Mouse (Mus musculus) v-Abl transformed pro-B cells (cell line): ENCODE results near the gene Tmtc1.

Experiments used
- in situ Hi-C, 2 experiments: fragments of 400-800 bp; cut with MboI; formaldehyde crosslinking; loops; one replicate each; pipeline ENCODE4 v1.15.1; 2025; ENCODE audit not compliant: unreplicated experiment in 2 of 2

The Tmtc1 gene

GRCm38 (mm10) chr6:148259979-148260728, 184.0 kb downstream of the Tmtc1 start:
- in situ Hi-C loops: loop anchor here (5.0 to 10.0 kb wide), 3 partner anchors 55 to 185 kb away; partner anchors contain the start of gene Tmtc1 (in 1 of the 2)

DNA sequence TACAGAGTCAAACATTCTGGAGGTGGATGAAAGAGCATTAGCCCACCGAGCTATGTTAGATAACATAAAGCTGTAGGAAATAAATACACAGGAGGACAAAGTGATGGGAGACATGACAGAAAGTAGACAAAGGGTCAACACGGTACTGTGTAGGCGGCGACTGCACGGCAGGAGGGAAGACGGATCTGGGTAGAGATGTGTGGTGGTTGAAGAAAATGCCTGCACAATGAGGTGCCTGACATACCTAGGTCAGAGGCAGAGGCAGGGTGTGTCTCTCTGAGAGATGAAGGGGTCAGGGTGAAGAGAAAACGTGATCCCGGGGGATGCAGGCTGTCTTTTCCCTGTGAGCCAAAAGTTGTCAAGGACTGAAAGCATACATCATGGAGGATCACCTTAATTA, 185.1 kb downstream of the Tmtc1 start:
- in situ Hi-C loops: loop anchor here (5.0 to 10.0 kb wide), 2 partner anchors 73 to 186 kb away; partner anchors contain the start of gene Tmtc1 (in 1 of the 2)

GRCm38 (mm10) chr6:148257805-148258204, 186.4 kb downstream of the Tmtc1 start:
- in situ Hi-C loops: loop anchor here (5.0 to 10.0 kb wide), 2 partner anchors 74 to 187 kb away; partner anchors contain the start of gene Tmtc1 (in 1 of the 2)

GRCm38 (mm10) chr6:148256109-148256508, 188.1 kb downstream of the Tmtc1 start:
- in situ Hi-C loops: loop anchor here (5.0 to 10.0 kb wide), 2 partner anchors 76 to 189 kb away; partner anchors contain the start of gene Tmtc1 (in 1 of the 2)

DNA sequence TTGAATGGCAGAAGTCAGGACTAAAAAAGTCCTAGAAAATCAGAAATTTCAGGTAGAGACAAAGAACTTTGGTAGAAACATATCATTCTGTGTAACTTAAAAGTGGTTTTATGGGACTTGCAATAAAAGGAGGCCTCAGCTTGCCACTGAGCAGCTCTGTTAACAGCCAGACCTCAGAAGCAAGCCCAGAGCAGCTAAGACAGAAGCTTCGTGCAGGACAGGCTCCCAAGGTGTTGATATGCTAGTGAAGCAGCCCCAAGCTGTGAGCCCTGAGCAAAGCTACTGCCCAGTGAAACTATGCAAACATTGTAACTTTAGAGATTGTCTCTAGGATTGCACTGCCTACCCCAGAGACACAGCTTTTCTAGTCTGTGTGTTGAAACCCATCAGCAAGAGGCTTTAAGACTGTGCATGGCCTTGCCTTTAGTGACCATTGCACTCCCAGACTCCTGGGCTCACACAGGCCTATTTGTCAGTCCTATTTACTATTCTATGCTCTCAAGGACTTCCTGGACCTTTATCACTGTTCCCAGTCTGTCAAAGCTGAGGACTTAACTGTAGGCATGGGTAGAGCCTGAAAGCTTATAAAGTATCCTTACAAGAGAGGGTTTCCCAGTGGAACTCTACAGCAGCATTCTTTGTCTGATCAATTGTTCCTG, 188.7 kb downstream of the Tmtc1 start:
- in situ Hi-C loops: loop anchor here (5.0 to 10.0 kb wide), 2 partner anchors 77 to 189 kb away; partner anchors contain the start of gene Tmtc1 (in 1 of the 2)

- in situ Hi-C loops: loop anchor here in 1 of 2 experiments (5.0 to 10.0 kb wide), 2 partner anchors 456 to 663 kb away; no protein-coding TSS in a partner anchor
These were observed 195.0 kb downstream of the Tmtc1 start for GRCm38 (mm10) chr6:148249221-148249620.

DNA sequence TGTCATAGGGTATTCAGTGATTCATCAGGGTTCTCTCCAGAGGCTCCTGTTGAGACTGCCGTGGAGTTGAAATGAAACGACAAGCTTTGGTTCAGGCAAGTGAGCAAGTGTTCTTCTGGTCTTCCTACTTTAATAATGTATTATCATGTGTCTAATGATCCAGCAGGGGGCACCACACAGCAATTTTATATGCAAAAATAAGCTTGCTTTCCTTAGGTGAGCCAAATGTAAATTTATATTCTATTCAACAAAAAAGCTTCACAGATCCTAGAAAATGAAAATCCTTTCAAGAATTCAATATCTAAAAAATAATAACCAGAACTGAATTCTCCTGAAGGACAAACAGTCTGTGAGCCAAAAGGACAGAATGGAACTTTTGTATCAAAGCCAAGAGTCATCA, 195.6 kb downstream of the Tmtc1 start:
- in situ Hi-C loops: loop anchor here in 1 of 2 experiments (5.0 to 10.0 kb wide), 2 partner anchors 456 to 664 kb away; no protein-coding TSS in a partner anchor

GRCm38 (mm10) chr6:148246544-148246943, 197.6 kb downstream of the Tmtc1 start:
- in situ Hi-C loops: loop anchor here in 1 of 2 experiments (5.0 to 10.0 kb wide), 2 partner anchors 458 to 666 kb away; no protein-coding TSS in a partner anchor

- in situ Hi-C loops: loop anchor here in 1 of 2 experiments (5.0 to 10.0 kb wide), 2 partner anchors 460 to 667 kb away; no protein-coding TSS in a partner anchor
These were observed 199.4 kb downstream of the Tmtc1 start for GRCm38 (mm10) chr6:148244836-148245235.

DNA sequence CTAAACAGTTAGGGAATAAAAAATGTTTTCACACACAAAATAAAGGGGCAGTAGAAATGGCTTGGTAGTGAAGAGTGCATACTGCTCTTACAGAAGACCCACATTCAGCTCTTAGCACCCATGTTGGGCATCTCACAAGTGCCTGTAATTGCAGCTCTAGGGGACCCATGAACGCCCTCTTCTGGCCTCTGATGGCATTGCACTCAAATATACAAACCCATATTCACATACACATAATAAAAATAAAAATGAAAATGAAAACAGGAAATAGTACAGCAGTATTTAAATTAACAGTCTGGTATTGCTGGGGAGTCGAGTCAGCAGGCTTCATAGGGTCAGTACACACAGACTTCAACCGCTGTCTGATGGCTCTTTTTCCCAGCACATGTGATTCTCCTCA, 201.9 kb downstream of the Tmtc1 start:
- in situ Hi-C loops: loop anchor here in 1 of 2 experiments (10.0 kb wide), 1 partner anchor 462 kb away; no protein-coding TSS in a partner anchor

- in situ Hi-C loops: loop anchor here in 1 of 2 experiments (10.0 kb wide), 1 partner anchor 463 kb away; no protein-coding TSS in a partner anchor
These were observed 202.5 kb downstream of the Tmtc1 start for GRCm38 (mm10) chr6:148241685-148242084.

- in situ Hi-C loops: no loop called here
These were observed 204.9 kb downstream of the Tmtc1 start for GRCm38 (mm10) chr6:148239311-148239710.

DNA sequence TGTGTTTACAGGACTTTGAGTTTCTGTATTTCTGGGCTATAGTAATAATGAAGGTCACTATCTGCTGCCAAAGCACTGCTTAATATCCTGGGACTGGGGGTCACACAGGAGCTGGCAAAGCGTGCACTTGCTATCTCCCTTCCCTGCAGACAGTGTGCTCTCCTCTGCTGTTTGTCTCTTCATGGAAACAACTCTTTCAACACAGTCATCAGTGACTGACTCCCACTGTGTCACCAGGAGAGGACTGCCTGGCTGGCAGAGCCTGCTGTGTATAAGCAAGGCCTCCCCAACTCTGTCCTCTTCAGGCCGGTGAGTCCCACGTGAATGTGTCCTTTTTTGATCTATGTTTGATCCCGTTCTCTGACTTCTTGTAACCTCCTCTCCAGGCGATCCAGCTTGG, 206.7 kb downstream of the Tmtc1 start:
- in situ Hi-C loops: no loop called here

DNA sequence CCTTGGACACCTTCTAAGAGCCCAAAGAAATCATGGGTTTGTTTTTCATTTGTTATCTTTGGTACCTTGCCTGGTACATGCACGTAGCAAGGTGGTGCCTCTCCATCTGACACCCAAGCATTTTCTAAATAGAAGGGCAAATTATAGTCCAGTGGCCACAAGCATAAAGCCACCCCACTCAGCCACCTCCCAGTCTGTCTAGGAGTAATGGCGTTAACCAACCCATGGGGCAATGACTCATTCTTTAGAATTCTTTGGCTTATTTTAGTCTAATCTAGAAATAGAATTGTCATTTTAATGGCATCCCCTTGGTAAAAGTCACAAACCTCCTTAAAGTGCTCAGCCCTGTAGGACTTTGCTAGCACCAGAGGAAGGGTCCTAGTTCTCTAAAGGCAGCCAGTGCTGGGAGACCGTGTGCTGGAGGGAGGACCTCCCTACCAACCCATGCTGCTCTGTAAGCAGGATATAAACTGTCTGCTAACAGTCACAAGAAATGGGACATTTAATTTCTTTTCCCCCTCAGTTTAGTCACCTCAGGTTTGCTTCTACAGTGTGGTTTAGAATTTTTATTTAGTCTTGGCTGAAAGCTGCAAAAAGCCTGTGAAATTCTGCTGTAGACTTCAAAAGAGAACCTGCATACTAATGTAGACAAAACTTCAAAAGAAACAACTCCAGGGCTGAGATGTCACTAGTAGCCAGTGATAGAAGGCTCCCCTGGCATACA, 209.9 kb downstream of the Tmtc1 start:
- in situ Hi-C loops: no loop called here

GRCm38 (mm10) chr6:148227542-148227941, 216.6 kb downstream of the Tmtc1 start:
- in situ Hi-C loops: no loop called here

GRCm38 (mm10) chr6:148222686-148223085, 221.5 kb downstream of the Tmtc1 start:
- in situ Hi-C loops: no loop called here

GRCm38 (mm10) chr6:148218235-148219076, 225.7 kb downstream of the Tmtc1 start:
- in situ Hi-C loops: loop anchor here (5.0 to 10.0 kb wide), 3 partner anchors 476 to 694 kb away; no protein-coding TSS in a partner anchor

- in situ Hi-C loops: loop anchor here (5.0 to 10.0 kb wide), 3 partner anchors 478 to 696 kb away; no protein-coding TSS in a partner anchor
These were observed 227.4 kb downstream of the Tmtc1 start for GRCm38 (mm10) chr6:148216752-148217151.

DNA sequence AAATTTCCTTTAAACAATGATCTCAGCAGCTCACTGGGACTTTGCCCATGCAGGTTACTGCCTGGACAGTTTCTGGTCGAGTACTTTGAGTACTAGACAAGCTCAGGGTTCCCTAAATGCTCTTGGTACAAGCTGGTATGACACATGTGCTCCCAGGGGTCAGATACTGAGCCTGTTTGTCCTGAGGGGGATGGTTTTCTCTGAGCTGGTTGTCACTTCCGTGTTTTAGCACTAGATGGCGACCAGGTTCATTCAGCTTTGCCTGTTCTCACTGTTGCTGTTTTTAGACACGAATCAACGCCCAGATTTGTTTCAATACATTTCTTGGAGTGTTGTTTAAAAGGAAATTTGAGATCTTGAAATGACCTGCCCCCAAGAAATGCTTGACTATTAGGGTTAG, 229.4 kb downstream of the Tmtc1 start:
- in situ Hi-C loops: loop anchor here (5.0 to 10.0 kb wide), 4 partner anchors 480 to 703 kb away; no protein-coding TSS in a partner anchor
